Mouse (Mus musculus) spleen, adult 18-20 months (tissue): Measurements from ENCODE around the gene Pdhb.

Experiments
- DNase-seq, 2 experiments: peaks; one replicate each; pipeline ENCODE4 v3.0.0; 2022; ENCODE audit warnings: mixed read lengths in 2 of 2

The Pdhb gene

DNA sequence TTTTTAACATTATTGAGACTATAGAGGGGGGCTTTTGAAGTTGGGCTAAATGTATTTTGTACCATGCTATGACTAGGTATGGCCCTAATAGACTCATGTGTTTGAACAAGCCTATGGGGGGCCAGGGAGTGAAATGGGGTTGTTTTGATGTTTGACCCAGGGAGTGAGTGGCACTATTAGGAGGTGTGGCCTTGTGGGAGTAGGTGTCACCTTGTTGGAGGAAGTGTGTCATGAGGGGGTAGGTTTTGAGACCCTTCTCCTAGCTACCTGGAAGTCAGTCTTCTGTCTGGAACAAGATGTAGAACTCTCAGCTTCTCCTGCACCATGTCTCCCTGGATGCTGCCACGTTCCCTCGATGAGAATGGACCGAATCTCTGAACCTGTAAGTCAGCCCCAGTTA lies 17.7 kb upstream of the Pdhb start:
- no peak for DNase-seq

DNA sequence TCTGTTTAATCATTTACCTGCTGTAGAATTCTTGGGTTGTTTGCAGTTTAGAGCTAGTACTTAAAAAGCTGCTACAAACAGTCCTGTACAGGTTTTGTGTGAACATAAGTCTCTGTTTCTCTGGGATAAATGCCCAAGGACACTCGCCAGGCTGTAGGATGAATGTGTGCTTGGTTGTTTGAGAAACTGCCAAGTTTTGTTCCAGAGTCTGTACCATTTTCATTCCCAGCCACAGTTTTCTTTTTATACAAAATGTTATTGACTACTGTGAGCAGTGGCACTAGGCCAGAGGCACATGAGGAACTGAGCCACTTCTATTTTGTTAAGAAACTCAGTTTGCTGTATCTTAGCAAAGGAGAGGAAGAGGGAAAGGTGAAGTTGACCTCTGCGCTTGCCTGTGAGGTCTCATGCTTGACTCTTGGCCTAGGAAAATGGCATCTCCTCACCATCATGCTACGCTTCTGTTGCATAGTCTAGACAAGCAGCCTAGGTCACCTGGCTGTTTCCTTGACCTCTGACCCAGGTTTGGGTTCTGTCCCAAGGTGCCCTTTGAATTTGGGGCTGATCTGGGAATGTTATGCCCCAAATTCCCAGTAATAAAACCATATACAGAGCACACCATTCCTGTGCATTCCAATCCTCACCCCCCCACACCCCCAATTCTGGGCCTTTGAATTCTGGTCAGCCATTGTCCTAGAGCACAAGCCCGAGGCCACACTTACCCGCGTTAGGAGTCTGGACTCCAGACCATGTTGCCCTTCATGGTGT lies 13.6 kb upstream of the Pdhb start:
- DNase-seq, result no peak

GRCm38 (mm10) chr14:8183330-8183729 lies 10.5 kb upstream of the Pdhb start:
- no peak for DNase-seq

DNA sequence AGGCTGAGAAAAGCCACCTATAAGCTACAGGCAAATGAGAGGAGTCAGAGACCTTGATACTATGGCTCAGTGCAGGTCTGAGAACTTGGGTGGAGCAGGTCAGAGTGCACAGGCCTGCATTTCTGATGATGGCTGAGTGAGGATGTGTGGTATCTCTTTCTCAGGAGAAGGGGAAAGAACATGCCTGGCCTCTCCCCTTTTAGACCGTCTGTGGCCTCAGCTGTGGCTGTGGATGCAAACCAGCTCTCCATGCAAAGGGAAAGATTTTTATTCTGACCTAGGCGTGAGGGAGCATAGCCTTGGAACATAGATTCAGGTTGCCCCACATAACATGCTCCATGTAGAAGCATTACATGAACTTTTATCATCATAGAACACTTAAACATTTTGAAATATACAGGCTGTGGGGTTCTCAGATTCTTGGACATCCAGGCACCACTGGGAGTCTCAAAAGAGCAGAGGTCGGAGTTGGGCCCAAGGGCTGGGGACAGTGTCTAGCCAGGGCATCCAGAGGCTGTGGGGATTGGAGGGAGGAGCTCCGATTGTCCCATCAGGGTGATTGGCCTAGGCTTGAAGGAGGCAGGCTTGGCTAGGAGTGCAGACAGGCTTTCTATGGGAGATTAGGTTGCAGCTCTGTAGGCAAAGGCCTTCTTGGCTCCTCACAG lies 7.7 kb upstream of the Pdhb start:
- no peak for DNase-seq

- DNase-seq, result no peak
These were observed 3.4 kb upstream of the Pdhb start for GRCm38 (mm10) chr14:8176251-8176650.

DNA sequence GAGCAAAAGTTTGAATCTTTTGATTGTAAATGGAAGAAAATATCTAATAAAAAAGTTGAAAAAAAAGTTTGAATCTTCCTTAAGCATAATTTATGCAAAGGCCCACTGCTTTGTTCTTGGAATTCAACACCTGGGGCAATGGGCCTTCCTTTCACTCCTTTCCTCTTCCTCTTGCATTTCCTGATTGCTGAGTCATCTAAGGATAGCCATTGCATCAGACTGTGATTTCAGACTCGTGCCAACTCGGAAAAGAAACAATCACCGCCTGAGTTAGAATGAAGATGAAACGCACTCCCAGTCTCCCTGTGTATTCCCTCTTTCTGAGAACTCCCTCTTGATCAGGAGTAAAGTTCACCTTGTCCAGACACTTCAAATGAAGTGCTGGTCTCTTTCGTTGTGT lies 1.8 kb upstream of the Pdhb start:
- no peak for DNase-seq

- peak in 1 of 2 experiments; percentile 42 for DNase-seq
These were observed 871 bp upstream of the Pdhb start for GRCm38 (mm10) chr14:8173542-8174250.

GRCm38 (mm10) chr14:8164463-8164862 lies 8.4 kb downstream of the Pdhb start:
- DNase-seq, result no peak

GRCm38 (mm10) chr14:8161777-8162176 lies 11.0 kb downstream of the Pdhb start:
- DNase-seq, result peak; percentile 21 to 53

DNA sequence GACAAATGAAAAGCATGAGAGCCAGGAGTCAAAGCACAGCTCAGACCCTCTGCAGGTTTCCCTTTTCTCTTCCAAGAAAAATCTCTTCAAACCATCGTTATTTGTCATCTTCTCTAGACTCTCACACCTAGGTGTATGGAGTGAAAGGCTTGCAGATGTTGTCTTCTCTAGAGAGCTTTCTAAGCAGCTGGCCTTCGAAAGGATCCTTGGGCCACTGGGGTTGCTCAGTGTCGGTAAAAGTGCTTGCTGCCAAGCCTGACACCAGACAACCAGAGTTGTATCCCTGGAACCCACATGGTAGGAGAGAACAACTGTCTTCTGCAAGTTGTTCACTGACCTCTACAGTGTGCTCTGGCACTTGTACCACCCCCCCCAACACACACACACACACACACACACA lies 13.7 kb downstream of the Pdhb start:
- DNase-seq, result no peak

DNA sequence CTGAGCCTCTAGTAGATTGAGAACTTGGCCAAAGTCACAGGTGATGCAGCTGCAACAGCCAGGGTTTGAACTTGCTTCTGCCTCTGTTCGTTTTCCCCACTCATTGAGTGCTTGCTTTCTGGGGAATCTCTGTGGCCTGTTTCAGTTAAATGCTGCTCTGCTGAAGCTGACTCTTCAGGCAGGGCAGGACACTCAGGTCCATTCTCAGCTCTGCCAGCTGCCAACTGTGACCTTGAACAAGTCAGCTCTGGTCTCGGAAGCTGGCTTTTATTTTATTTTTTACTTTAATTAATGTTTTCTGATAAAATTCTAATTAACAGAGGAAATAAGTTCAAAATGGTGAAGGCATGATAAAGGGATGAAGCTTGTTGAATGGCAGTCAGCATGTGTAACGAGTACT lies 14.1 kb downstream of the Pdhb start:
- no peak for DNase-seq

GRCm38 (mm10) chr14:8156947-8157346 lies 15.9 kb downstream of the Pdhb start:
- no peak for DNase-seq

DNA sequence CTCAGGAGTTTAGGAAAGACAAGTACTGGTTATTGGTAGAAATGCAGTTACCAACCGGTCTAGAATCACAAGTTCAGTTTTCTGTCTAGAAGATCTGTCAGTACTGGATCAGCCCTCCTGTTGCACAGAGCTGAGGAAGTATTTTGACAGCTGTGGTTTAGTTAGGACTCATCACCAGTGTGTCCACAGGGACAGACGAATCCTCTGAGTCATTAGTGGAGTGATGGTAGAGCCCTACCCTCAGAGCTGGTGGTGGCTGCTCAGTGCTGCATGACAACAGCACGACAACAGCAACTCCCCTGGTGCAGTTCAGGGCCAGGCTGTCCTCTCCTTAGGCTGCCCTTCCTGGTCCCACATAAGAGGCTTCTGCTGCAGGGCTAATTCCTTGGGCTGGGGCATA lies 18.8 kb downstream of the Pdhb start:
- DNase-seq, result no peak

DNA sequence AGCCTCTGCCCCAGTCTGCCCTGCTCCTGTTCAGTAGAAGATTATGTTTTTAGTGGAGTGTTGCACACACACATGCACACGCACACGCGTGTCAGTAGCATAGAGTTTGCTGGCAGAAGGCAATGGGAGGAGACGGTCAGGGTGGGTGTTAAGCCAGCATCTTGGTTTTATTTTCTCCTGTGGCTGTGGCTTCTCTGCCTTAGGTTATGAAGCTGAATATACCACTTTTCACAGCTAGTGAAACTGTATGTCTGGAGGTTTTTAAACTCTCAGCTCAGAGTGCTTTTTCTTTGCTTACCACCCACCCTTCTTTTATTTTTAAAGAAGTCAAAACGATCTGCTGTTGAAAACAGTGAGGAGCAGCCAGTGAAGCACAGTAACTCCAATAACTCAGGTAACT lies 21.1 kb downstream of the Pdhb start:
- DNase-seq, result no peak

DNA sequence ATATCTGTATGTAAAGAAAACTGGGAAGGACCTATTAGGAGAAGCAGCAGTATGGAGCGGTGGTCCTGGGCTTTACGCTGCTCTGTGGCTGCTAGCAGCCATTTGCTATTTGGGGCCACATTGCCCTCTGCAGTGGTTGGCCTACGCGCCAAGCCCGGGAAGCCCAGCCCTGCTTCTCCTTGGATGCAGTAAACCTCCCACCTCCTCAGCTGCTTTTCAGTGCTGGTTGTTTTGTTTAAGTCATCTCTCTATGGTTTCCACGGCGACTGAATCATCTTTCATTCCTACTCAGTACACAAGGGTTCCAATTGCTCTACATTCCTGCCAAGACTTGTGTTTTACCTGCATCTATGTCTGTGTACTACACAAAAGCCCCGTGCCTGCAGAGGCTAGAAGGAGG lies 24.0 kb downstream of the Pdhb start:
- no peak for DNase-seq

GRCm38 (mm10) chr14:8146611-8147223 lies 26.1 kb downstream of the Pdhb start:
- no peak for DNase-seq

- DNase-seq, result no peak
These were observed 26.9 kb downstream of the Pdhb start for GRCm38 (mm10) chr14:8145594-8146558.

- DNase-seq, result no peak
These were observed 31.7 kb downstream of the Pdhb start for GRCm38 (mm10) chr14:8141131-8141530.

DNA sequence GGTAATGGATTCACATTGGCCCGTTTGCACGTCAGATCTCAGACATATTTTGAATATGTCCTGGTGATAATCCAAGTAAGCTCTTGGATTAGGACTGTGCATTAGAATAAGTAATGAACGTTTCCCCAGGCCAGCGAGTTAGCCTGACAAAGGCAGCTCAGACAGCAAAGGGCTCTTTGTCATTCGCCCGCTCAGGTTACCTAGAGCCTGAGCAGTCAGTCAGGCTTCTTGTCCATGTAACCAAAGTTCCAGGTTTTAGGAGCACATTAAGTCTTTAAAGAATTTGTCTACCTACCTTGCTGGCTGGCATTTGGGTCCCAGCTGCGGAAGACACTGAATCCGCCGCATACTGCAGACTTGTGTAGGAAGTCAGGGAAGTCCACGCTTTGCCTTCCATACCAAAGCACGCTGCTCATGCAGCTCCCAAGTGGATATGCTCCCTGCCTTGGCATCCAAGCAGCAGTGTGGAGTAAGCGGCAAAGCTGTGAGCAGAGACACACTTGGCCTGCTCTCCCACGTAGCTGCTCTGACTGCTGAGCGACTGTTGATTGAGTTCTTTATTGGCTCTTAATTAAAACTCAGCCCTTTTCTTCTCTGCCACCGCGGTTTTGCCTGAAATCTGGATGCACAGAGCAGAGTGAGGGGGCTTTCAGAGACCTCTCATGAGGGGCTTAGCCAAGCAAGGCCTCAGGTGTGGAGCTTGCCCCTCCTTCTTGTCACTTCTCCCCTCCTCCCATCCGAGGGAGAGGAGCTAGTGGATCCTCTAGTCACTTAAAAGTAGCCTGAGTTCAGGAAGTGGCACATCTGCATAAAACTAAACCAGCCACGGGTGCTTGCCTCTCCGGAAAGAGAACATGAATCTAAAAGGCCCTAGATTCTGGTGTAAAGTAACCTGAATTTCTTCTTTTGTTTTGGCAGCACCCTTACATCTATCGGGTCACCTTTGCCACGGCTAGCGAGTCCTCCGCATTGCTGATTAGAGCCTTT lies 32.8 kb downstream of the Pdhb start:
- no peak for DNase-seq

GRCm38 (mm10) chr14:8135130-8135529 lies 37.7 kb downstream of the Pdhb start:
- DNase-seq, result no peak

DNA sequence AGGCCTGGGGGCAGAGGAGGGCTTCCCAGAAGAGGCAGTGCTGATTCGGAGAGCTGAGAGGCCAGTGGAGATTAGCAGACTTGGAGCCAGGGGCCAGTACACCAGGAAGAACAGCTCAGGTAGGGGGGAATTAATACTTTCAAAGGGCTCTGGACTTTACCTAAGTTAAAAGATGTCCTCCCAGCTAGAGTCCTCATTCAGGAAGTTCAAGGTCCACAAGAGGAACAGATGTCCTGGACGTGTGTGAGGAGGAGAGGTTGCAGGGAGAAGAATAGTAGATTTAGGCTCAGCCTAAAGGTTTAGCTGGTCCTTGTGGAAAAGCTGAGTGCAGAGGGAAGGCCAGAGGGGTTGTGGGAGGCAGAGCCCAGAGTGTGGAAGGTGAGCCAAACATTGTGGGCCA lies 38.6 kb downstream of the Pdhb start:
- no peak for DNase-seq
